Comparison of ENCODE assay signal across 19 mouse cellular contexts in the genomic region with DNA sequence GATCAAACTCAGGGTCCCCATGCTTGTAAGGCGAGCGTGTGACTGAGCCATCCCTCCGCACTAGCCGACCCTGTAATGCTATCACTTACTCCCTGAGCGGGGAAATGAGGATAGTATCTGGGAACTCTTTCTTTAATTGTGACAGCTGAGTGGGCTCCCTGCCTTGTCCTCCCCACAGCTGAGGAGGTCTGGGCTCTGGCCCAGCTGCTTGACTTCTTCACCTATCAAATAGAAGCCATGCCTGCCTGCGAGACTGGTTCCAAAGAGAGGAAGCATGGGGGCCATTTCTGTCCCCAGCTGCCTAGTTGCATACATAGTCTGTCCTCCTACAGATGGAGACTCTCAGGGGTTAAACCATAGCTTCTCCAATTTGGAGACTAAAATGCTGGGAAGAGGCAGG.
DNase-seq lines count a peak whose midpoint lies in the region; ATAC-seq lines count a peak whose summit lies in the region.
"Had no signal": no experiment of that assay in that cellular context is flagged by ENCODE, and none has a peak within 500 bp of the region (broad histone marks: within the 10 kb centered on the region; RNA-seq: fewer than 3 reads in every experiment).

No protein-coding gene starts in this region.

- WGBS in kidney, embryonic 14.5 days = 38% methylated on average over 6 of the region's 6 CpGs
- 57% methylated on average over 6 of the region's 6 CpGs for WGBS in embryonic facial prominence, embryonic 15.5 days
- WGBS in limb, embryonic 15.5 days = 61% methylated on average over 6 of the region's 6 CpGs
- 82% methylated on average over 6 of the region's 6 CpGs for WGBS in hindbrain, embryonic 11.5 days

- no peaks in the 10 kb centered on the region for H3K27me3 ChIP-seq in kidney, embryonic 14.5 days (ENCODE audit: control insufficient read depth, insufficient read depth, low read length)
- H3K27me3 ChIP-seq in embryonic facial prominence, embryonic 15.5 days = no peaks in the 10 kb centered on the region
- no peaks in the 10 kb centered on the region for H3K27me3 ChIP-seq in limb, embryonic 15.5 days
- H3K27me3 ChIP-seq in hindbrain, embryonic 11.5 days (ENCODE audit: control insufficient read depth, insufficient read depth, low read length) = no peaks in the 10 kb centered on the region
- H3K27me3 ChIP-seq: lung, embryonic 15.5 days; midbrain, embryonic 15.5 days had no signal

- DNase-seq in kidney, adult 9 months = no peak
- DNase-seq in lung, postnatal 10 days = peak; percentile 23
- no peak for DNase-seq in lung, postnatal 36 days
- no peak for DNase-seq in hindbrain, embryonic 11.5 days (ENCODE audit: low spot score)
- DNase-seq: cerebellum, adult 9-10 months; kidney, adult 11 months; thymus, postnatal 4 days had no signal

- H3K4me3 ChIP-seq in kidney, embryonic 14.5 days (ENCODE audit: low read length) = no peak overlapping the region
- no peak overlapping the region for H3K4me3 ChIP-seq in embryonic facial prominence, embryonic 15.5 days (replicated peaks)
- no peak overlapping the region for H3K4me3 ChIP-seq in limb, embryonic 15.5 days
- H3K4me3 ChIP-seq in hindbrain, embryonic 11.5 days (ENCODE audit: low read depth, low read length) = no peak overlapping the region
- H3K4me3 ChIP-seq: heart, embryonic 13.5 days; lung, embryonic 15.5 days; megakaryocyte, embryonic 14.5 days; midbrain, embryonic 15.5 days had no signal

- H3K27ac ChIP-seq in kidney, embryonic 14.5 days (ENCODE audit: low read depth, low read length) = peak overlapping the region; percentile 14; the same call in 1 of the 2 replicates
- peak overlapping the region; percentile 82 for H3K27ac ChIP-seq in embryonic facial prominence, embryonic 15.5 days (replicated peaks)
- peak overlapping the region; percentile 38 for H3K27ac ChIP-seq in limb, embryonic 15.5 days
- no peak overlapping the region for H3K27ac ChIP-seq in hindbrain, embryonic 11.5 days (ENCODE audit: low read depth, low read length)
- H3K27ac ChIP-seq: lung, embryonic 15.5 days; midbrain, embryonic 15.5 days had no signal

- H3K9me3 ChIP-seq in kidney, embryonic 14.5 days (ENCODE audit: control insufficient read depth, low read length) = no peaks in the 10 kb centered on the region
- H3K9me3 ChIP-seq in embryonic facial prominence, embryonic 15.5 days (replicated peaks) = no peaks in the 10 kb centered on the region
- no peaks in the 10 kb centered on the region for H3K9me3 ChIP-seq in limb, embryonic 15.5 days
- no peaks in the 10 kb centered on the region for H3K9me3 ChIP-seq in hindbrain, embryonic 11.5 days (ENCODE audit: control insufficient read depth, low read length)
- H3K9me3 ChIP-seq: G1E; heart, embryonic 13.5 days; lung, embryonic 15.5 days; megakaryocyte, embryonic 14.5 days; midbrain, embryonic 15.5 days had no signal

- H3K36me3 ChIP-seq in kidney, embryonic 14.5 days (ENCODE audit: control insufficient read depth, insufficient read depth, low read length) = no peaks in the 10 kb centered on the region
- H3K36me3 ChIP-seq in embryonic facial prominence, embryonic 15.5 days = peaks cover 4% of the 10 kb centered on the region; the same call in 1 of the 2 replicates
- no peaks in the 10 kb centered on the region for H3K36me3 ChIP-seq in limb, embryonic 15.5 days
- H3K36me3 ChIP-seq in hindbrain, embryonic 11.5 days (ENCODE audit: control insufficient read depth, insufficient read depth, low read length) = no peaks in the 10 kb centered on the region
- H3K36me3 ChIP-seq: G1E; heart, embryonic 13.5 days; lung, embryonic 15.5 days; midbrain, embryonic 15.5 days had no signal

- H3K4me2 ChIP-seq in kidney, embryonic 14.5 days (replicated peaks; ENCODE audit: low read depth, low read length) = no peak overlapping the region
- no peak overlapping the region for H3K4me2 ChIP-seq in embryonic facial prominence, embryonic 15.5 days (replicated peaks)
- no peak overlapping the region for H3K4me2 ChIP-seq in limb, embryonic 15.5 days
- no peak overlapping the region for H3K4me2 ChIP-seq in hindbrain, embryonic 11.5 days (replicated peaks; ENCODE audit: low read depth, low read length)
- H3K4me2 ChIP-seq: heart, embryonic 13.5 days; hindbrain, embryonic 14.5 days; liver, embryonic 11.5 days; lung, embryonic 15.5 days; midbrain, embryonic 15.5 days had no signal

- no peak for ATAC-seq in kidney, embryonic 14.5 days (ENCODE audit: low FRiP score, low TSS enrichment)
- ATAC-seq in embryonic facial prominence, embryonic 15.5 days (ENCODE audit: insufficient number of reproducible peaks, low FRiP score, low TSS enrichment, low read depth) = peak; percentile 37; the same call in 1 of the 2 replicates
- ATAC-seq in limb, embryonic 15.5 days (ENCODE audit: insufficient number of reproducible peaks, low FRiP score, low TSS enrichment, low read depth) = no peak
- no peak for ATAC-seq in CD4-positive, CD25-positive, alpha-beta regulatory T cell, adult 4 months
- no peak for ATAC-seq in hindbrain, embryonic 11.5 days (ENCODE audit: low FRiP score)
- ATAC-seq: forebrain, embryonic 14.5 days; midbrain, embryonic 15.5 days had no signal

- no peak overlapping the region for H3K9ac ChIP-seq in kidney, embryonic 14.5 days (ENCODE audit: low read depth, low read length)
- no peak overlapping the region for H3K9ac ChIP-seq in embryonic facial prominence, embryonic 15.5 days
- H3K9ac ChIP-seq in limb, embryonic 15.5 days = no peak overlapping the region
- no peak overlapping the region for H3K9ac ChIP-seq in hindbrain, embryonic 11.5 days (ENCODE audit: low read depth, low read length)
- H3K9ac ChIP-seq: heart, embryonic 13.5 days; hindbrain, embryonic 14.5 days; lung, embryonic 15.5 days; midbrain, embryonic 15.5 days had no signal

- peaks cover 38% of the 10 kb centered on the region for H3K4me1 ChIP-seq in kidney, embryonic 14.5 days (ENCODE audit: control insufficient read depth, insufficient read depth, low read length)
- peaks cover 63% of the 10 kb centered on the region for H3K4me1 ChIP-seq in embryonic facial prominence, embryonic 15.5 days
- peaks cover 60% of the 10 kb centered on the region for H3K4me1 ChIP-seq in limb, embryonic 15.5 days
- H3K4me1 ChIP-seq in hindbrain, embryonic 11.5 days (replicated peaks; ENCODE audit: control insufficient read depth, insufficient read depth, low read length) = peaks cover 10% of the 10 kb centered on the region; the same call in 1 of the 2 replicates
- H3K4me1 ChIP-seq: megakaryocyte, embryonic 14.5 days had no signal
